In genomic region chr1:168231548-168232429, GRCm38 (mm10) we compare ENCODE assay signal across 13 mouse cellular contexts.
DNase-seq lines count a peak whose midpoint lies in the region; ATAC-seq lines count a peak whose summit lies in the region.
"Had no signal": no experiment of that assay in that cellular context is flagged by ENCODE, and none has a peak within 500 bp of the region (broad histone marks: within the 10 kb centered on the region; RNA-seq: fewer than 3 reads in every experiment).

No protein-coding gene starts in this region.

- peaks cover 2% of the 10 kb centered on the region; the same call in 1 of the 2 replicates for H3K36me3 ChIP-seq in heart, embryonic 12.5 days
- no peaks in the 10 kb centered on the region for H3K36me3 ChIP-seq in stomach, embryonic 16.5 days (ENCODE audit: control insufficient read depth, insufficient read depth, low read length)

- peaks cover 56% of the 10 kb centered on the region for H3K4me1 ChIP-seq in heart, embryonic 12.5 days (replicated peaks)
- peaks cover 29% of the 10 kb centered on the region for H3K4me1 ChIP-seq in stomach, embryonic 16.5 days (ENCODE audit: control insufficient read depth, insufficient read depth, low read length)

- H3K4me2 ChIP-seq in heart, embryonic 12.5 days = no peak overlapping the region
- H3K4me2 ChIP-seq in stomach, embryonic 16.5 days (ENCODE audit: low read depth, low read length) = no peak overlapping the region

- H3K27ac ChIP-seq in heart, embryonic 12.5 days (ENCODE audit: poor library complexity, severe bottlenecking) = no peak overlapping the region
- H3K27ac ChIP-seq in stomach, embryonic 16.5 days (ENCODE audit: low read length) = peak overlapping the region; percentile 59

- DNase-seq in heart, postnatal 4 days = no peak
- peak; percentile 34 for DNase-seq in lung, postnatal 25 days (ENCODE audit: low spot score)
- no peak for DNase-seq in lung, postnatal 36 days
- DNase-seq in testis, postnatal 10 days (ENCODE audit: low spot score) = no peak
- DNase-seq: adrenal gland, postnatal 36 days; cerebellum, adult 18-20 months; gastrocnemius, postnatal 14 days; kidney, postnatal 4 days; thymus, postnatal 25 days had no signal

- 93% methylated on average over 11 of the region's 11 CpGs for WGBS in heart, embryonic 12.5 days
- WGBS in stomach, embryonic 16.5 days = 80% methylated on average over 11 of the region's 11 CpGs

- no peaks in the 10 kb centered on the region for H3K9me3 ChIP-seq in heart, embryonic 12.5 days (replicated peaks)
- H3K9me3 ChIP-seq in stomach, embryonic 16.5 days (replicated peaks; ENCODE audit: control insufficient read depth, low read length) = no peaks in the 10 kb centered on the region

- H3K9ac ChIP-seq in heart, embryonic 12.5 days = no peak overlapping the region
- H3K9ac ChIP-seq in stomach, embryonic 16.5 days (ENCODE audit: low read length) = no peak overlapping the region

- no peak overlapping the region for H3K4me3 ChIP-seq in heart, embryonic 12.5 days
- H3K4me3 ChIP-seq in stomach, embryonic 16.5 days (replicated peaks; ENCODE audit: low read length) = no peak overlapping the region

- ATAC-seq in heart, embryonic 12.5 days (ENCODE audit: insufficient number of reproducible peaks, low FRiP score) = 0 out of 2 replicates have a peak, but pooled peaks have one; percentile 16
- ATAC-seq in erythroblast, adult 5-6 weeks (replicated peaks; ENCODE audit: low FRiP score, poor library complexity, severe bottlenecking) = 0 out of 2 replicates have a peak, but pooled peaks have one; percentile 42
- no peak for ATAC-seq in stomach, embryonic 16.5 days (ENCODE audit: insufficient read depth, low FRiP score)

- H3K27me3 ChIP-seq in heart, embryonic 12.5 days (replicated peaks) = no peaks in the 10 kb centered on the region
- no peaks in the 10 kb centered on the region for H3K27me3 ChIP-seq in stomach, embryonic 16.5 days (ENCODE audit: control insufficient read depth, insufficient read depth, low read length)
- H3K27me3 ChIP-seq: CH12.LX had no signal
